Mouse (Mus musculus) testis, adult 2 months (tissue): ENCODE results near the gene Wfdc11. TPM values are rescaled to one million over a fixed set of nuclear protein-coding genes. Genes with fewer than 3 reads are reported as not detected.

Experiments used
- H3K27ac ChIP-seq: fragments of 200-500 bp; 2 replicates; pipeline ENCODE4 v1.5.1; 2012; ENCODE audit warnings: low read depth, low read length; ENCODE audit not compliant: control insufficient read depth, insufficient read depth
- H3K27me3 ChIP-seq: fragments of 200-500 bp; 2 replicates; pipeline ENCODE4 v1.6.1; 2012; ENCODE audit warnings: mild to moderate bottlenecking, low read length, moderate library complexity; ENCODE audit not compliant: control insufficient read depth, insufficient read depth
- H3K36me3 ChIP-seq: fragments of 200-500 bp; 2 replicates; pipeline ENCODE4 v1.6.1; 2012; ENCODE audit warnings: mild to moderate bottlenecking, low read length; ENCODE audit not compliant: control insufficient read depth, insufficient read depth
- H3K4me1 ChIP-seq: fragments of 200-500 bp; 2 replicates; pipeline ENCODE4 v1.6.1; 2012; ENCODE audit warnings: low read length; ENCODE audit not compliant: control insufficient read depth, insufficient read depth
- H3K4me3 ChIP-seq: fragments of 200-500 bp; 2 replicates; pipeline ENCODE4 v1.5.1; 2012; ENCODE audit warnings: low read depth, mild to moderate bottlenecking, low read length, moderate library complexity, mixed read lengths; ENCODE audit not compliant: control insufficient read depth
- CTCF ChIP-seq: fragments of 200-500 bp; IDR thresholded peaks from 2 replicates; pipeline ENCODE4 v1.5.1; 2012; ENCODE audit warnings: low read depth, mild to moderate bottlenecking, inconsistent platforms, low read length, moderate library complexity; ENCODE audit not compliant: control insufficient read depth, insufficient read depth, insufficient replicate concordance
- POLR2A ChIP-seq: fragments of 200-500 bp; IDR thresholded peaks from 2 replicates; pipeline ENCODE4 v1.6.1; 2012; ENCODE audit warnings: low read depth, mild to moderate bottlenecking, inconsistent platforms, low read length, moderate library complexity; ENCODE audit not compliant: control insufficient read depth
- polyA plus RNA-seq: library from polyadenylated mRNA; depleted of rRNA; stranded (reverse); fragments of >200 nt; gene quantifications from 2 replicates; pipeline ENCODE4 v1.2.3, GENCODE M21; 2012

Gene Wfdc11
- polyA plus RNA-seq, 1 experiment: not detected

GRCm38 (mm10) chr2:164676103-164676502 lies 2.2 kb upstream of the Wfdc11 start:
- Histone ChIP-seq H3K4me3 (no peak overlapping the region), H3K27ac (no peak overlapping the region), H3K4me1 (peaks cover 12% of the 10 kb centered on the region), H3K36me3 (no peaks in the 10 kb centered on the region), H3K27me3 (no peaks in the 10 kb centered on the region)
- TF ChIP-seq POLR2A (no peak), CTCF (peak; percentile 87)

GRCm38 (mm10) chr2:164670938-164671337 lies 2.9 kb downstream of the Wfdc11 start:
- Histone ChIP-seq H3K4me1 (no peaks in the 10 kb centered on the region; the same call in 1 of the 2 replicates), H3K27me3 (no peaks in the 10 kb centered on the region), H3K4me3 (no peak overlapping the region), H3K27ac (no peak overlapping the region), H3K36me3 (no peaks in the 10 kb centered on the region)
- no peak for TF ChIP-seq CTCF
- no peak for TF ChIP-seq POLR2A

GRCm38 (mm10) chr2:164670261-164670660 lies 3.6 kb downstream of the Wfdc11 start:
- H3K36me3 ChIP-seq: no peaks in the 10 kb centered on the region
- no peak for TF ChIP-seq CTCF
- TF ChIP-seq POLR2A: no peak
- H3K4me3 ChIP-seq: no peak overlapping the region
- H3K27me3 ChIP-seq: no peaks in the 10 kb centered on the region
- H3K4me1 ChIP-seq: no peaks in the 10 kb centered on the region
- no peak overlapping the region for H3K27ac ChIP-seq

GRCm38 (mm10) chr2:164664851-164665250 lies 9.0 kb downstream of the Wfdc11 start:
- H3K4me3 ChIP-seq: no peak overlapping the region
- H3K36me3 ChIP-seq: no peaks in the 10 kb centered on the region
- no peak for TF ChIP-seq CTCF
- no peak for TF ChIP-seq POLR2A
- no peaks in the 10 kb centered on the region for H3K27me3 ChIP-seq
- H3K4me1 ChIP-seq: no peaks in the 10 kb centered on the region
- no peak overlapping the region for H3K27ac ChIP-seq

- no peaks in the 10 kb centered on the region for H3K27me3 ChIP-seq
- H3K4me1 ChIP-seq: peaks cover 6% of the 10 kb centered on the region
- peak within 1 kb of the TSS; percentile 61 for H3K27ac ChIP-seq
- H3K36me3 ChIP-seq: no peaks in the 10 kb centered on the region
- no peak for TF ChIP-seq POLR2A
- no peak for TF ChIP-seq CTCF
- peak within 1 kb of the TSS; percentile 82 for H3K4me3 ChIP-seq
Observed at GRCm38 (mm10) chr2:164656483-164656882, 17.4 kb downstream of the Wfdc11 start, which contains the start of gene Wfdc9. Wfdc9 (minus strand) TSS chr2:164656583.

GRCm38 (mm10) chr2:164655858-164656257 lies 18.0 kb downstream of the Wfdc11 start, which contains the start of gene Wfdc10:
Wfdc10 (plus strand) TSS chr2:164656046.
- TF ChIP-seq CTCF (peak; percentile 93), POLR2A (peak; percentile 72)
- H3K27ac ChIP-seq: peak within 1 kb of the TSS; percentile 61
- H3K4me3 ChIP-seq: peak within 1 kb of the TSS; percentile 82
- no peaks in the 10 kb centered on the region for H3K27me3 ChIP-seq
- H3K36me3 ChIP-seq: no peaks in the 10 kb centered on the region
- H3K4me1 ChIP-seq: peaks cover 6% of the 10 kb centered on the region

GRCm38 (mm10) chr2:164641881-164642673 lies 31.8 kb downstream of the Wfdc11 start:
- peak overlapping the region; percentile 48 for H3K27ac ChIP-seq

GRCm38 (mm10) chr2:164641129-164641528 lies 32.8 kb downstream of the Wfdc11 start:
- H3K36me3 ChIP-seq: no peaks in the 10 kb centered on the region
- no peaks in the 10 kb centered on the region for H3K27me3 ChIP-seq
- no peak overlapping the region for H3K4me3 ChIP-seq
- H3K4me1 ChIP-seq: peaks cover 4% of the 10 kb centered on the region
- TF ChIP-seq POLR2A: no peak
- TF ChIP-seq CTCF: no peak
- H3K27ac ChIP-seq: peak overlapping the region; percentile 70

More at GRCm38 (mm10) chr2:164641881-164642673, 31.8 kb downstream of the Wfdc11 start:
- Histone ChIP-seq H3K4me3 (no peak overlapping the region), H3K27me3 (no peaks in the 10 kb centered on the region), H3K4me1 (peaks cover 4% of the 10 kb centered on the region), H3K36me3 (no peaks in the 10 kb centered on the region)
- TF ChIP-seq CTCF (no peak), POLR2A (no peak)
